Mouse (Mus musculus) spleen, adult 2 months (tissue): ENCODE measurements at regions not wholly inside any gene's neighbourhood (a gene's known extent, or its start where the extent isn't known, plus 50 kb on each side); places are given as distances from the start of the nearest gene placed in this dataset.

Experiments
- DNase-seq, 2 experiments: peaks; one replicate each; pipeline versions ENCODE4 v3.0.0 to v3.0.0-alpha.2; 2012 to 2021; ENCODE audit warnings: low spot score in 2 of 2, low read depth in 1 of 2
- H3K27ac ChIP-seq: fragments of 200-500 bp; 2 replicates; pipeline ENCODE4 v1.5.1; 2012; ENCODE audit warnings: low read length, inconsistent platforms; ENCODE audit not compliant: insufficient read depth
- H3K27me3 ChIP-seq: fragments of 200-500 bp; 2 replicates; pipeline ENCODE4 v1.6.1; 2012; ENCODE audit warnings: mild to moderate bottlenecking, moderate library complexity, low read length, inconsistent platforms; ENCODE audit not compliant: control insufficient read depth, insufficient read depth
- H3K36me3 ChIP-seq: fragments of 200-500 bp; 2 replicates; pipeline ENCODE4 v1.6.1; 2012; ENCODE audit warnings: mild to moderate bottlenecking, low read length, inconsistent platforms; ENCODE audit not compliant: control insufficient read depth, insufficient read depth
- H3K4me1 ChIP-seq: fragments of 200-500 bp; 2 replicates; pipeline ENCODE4 v1.6.1; 2011; ENCODE audit warnings: inconsistent platforms; ENCODE audit not compliant: control insufficient read depth, insufficient read depth, insufficient read length
- H3K4me3 ChIP-seq: fragments of 200-500 bp; 2 replicates; pipeline ENCODE4 v1.5.1; 2011; ENCODE audit warnings: mild to moderate bottlenecking, inconsistent platforms; ENCODE audit not compliant: insufficient read depth, insufficient read length; ENCODE audit errors: extremely low read depth
- CTCF ChIP-seq: fragments of 200-500 bp; IDR thresholded peaks from 2 replicates; pipeline ENCODE4 v1.5.1; 2011; ENCODE audit warnings: mild to moderate bottlenecking, inconsistent platforms; ENCODE audit not compliant: insufficient read depth, insufficient read length, insufficient replicate concordance; ENCODE audit errors: extremely low read depth
- POLR2A ChIP-seq: fragments of 200-500 bp; IDR thresholded peaks from 2 replicates; pipeline ENCODE4 v1.6.1; 2011; ENCODE audit warnings: low read depth, low read length, inconsistent platforms
- WGBS: fragments of 180-500 bp; shearing (Covaris S2); methylation state at CpG from one replicate; pipeline ENCODE4 v1.1.7; 2018; 5-methylcytosine and 5-hydroxymethylcytosine counted together

DNA sequence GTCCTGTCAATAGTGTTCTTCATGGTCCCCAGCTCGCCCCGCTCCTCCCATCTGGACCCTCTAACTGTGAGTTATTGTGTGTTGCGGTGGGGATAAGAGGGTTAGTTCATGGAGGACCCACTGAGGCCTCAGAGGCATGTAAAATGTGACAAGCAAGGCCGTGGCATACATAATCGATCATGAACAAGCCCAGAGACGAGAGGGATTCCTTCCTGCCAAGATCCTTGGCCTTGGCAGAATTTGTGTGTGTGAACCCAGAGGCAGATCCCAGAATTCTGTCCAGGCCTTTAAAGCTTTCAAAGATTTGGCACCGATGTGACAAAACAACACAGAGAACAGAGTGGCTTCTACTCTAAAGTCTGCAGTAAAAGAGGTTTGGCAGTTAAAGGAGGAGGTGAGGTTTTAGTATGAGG is 146.4 kb upstream of the Spdye4c start:
- H3K4me1 ChIP-seq: no peaks in the 10 kb centered on the region
- no peaks in the 10 kb centered on the region for H3K27me3 ChIP-seq
- H3K27ac ChIP-seq: no peak overlapping the region
- H3K36me3 ChIP-seq: no peaks in the 10 kb centered on the region
- no peak for TF ChIP-seq CTCF
- no peak for TF ChIP-seq POLR2A
- 89% methylated on average over 7 of the region's 7 CpGs for whole genome bisulfite sequencing
- DNase-seq: no peak
- no peak overlapping the region for H3K4me3 ChIP-seq

DNA sequence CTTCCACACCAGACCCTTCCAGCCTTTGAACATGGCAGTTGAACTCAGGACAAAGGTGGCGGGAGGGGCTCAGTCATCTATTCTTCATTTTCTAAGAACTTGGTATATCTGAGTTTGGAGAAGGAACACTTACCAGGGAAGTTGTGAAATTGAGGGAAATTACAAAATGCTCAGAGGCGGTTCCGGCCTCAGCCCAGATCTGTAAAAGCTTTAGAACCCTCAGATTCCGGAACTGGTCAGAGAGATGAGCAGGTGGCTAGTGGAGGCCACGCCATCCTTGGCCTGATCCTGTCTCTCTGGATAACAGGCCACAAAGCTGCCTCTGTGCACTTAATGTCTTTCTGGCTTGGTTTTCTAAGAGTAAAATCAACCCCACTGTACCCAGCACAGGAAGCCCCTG is 145.6 kb upstream of the Spdye4c start:
- no peak for DNase-seq
- 87% methylated on average over 5 of the region's 5 CpGs for WGBS

DNA sequence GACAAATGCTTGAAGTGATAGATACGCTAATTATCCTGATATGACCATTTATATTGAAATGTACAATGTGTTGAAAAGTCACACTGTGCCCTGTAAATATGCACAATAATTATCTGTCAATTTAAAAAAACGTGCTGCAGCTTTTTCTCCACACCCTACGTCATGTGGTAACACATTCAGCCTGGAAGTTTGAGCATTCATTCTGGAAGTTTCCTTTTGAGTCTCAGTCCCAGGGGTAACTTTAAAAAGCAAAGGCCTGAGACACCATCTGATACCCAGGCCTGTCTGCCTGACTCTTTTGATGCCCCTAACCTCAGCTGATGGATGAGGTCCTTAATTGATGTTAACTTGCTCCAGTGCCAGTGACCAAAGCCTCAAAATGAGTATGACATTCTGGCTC is 141.7 kb upstream of the Spdye4c start:
- H3K27ac ChIP-seq: no peak overlapping the region
- H3K27me3 ChIP-seq: no peaks in the 10 kb centered on the region
- 85% methylated on average over 3 of the region's 3 CpGs for WGBS
- TF ChIP-seq CTCF: no peak
- no peak for TF ChIP-seq POLR2A
- DNase-seq: no peak
- no peak overlapping the region for H3K4me3 ChIP-seq
- no peaks in the 10 kb centered on the region; the same call in 1 of the 2 replicates for H3K4me1 ChIP-seq
- no peaks in the 10 kb centered on the region for H3K36me3 ChIP-seq

More for the DNA sequence above, 145.6 kb upstream of the Spdye4c start:
- Histone ChIP-seq H3K27me3 (no peaks in the 10 kb centered on the region), H3K36me3 (no peaks in the 10 kb centered on the region), H3K4me3 (no peak overlapping the region), H3K4me1 (no peaks in the 10 kb centered on the region), H3K27ac (no peak overlapping the region)
- TF ChIP-seq CTCF (no peak), POLR2A (no peak)

DNA sequence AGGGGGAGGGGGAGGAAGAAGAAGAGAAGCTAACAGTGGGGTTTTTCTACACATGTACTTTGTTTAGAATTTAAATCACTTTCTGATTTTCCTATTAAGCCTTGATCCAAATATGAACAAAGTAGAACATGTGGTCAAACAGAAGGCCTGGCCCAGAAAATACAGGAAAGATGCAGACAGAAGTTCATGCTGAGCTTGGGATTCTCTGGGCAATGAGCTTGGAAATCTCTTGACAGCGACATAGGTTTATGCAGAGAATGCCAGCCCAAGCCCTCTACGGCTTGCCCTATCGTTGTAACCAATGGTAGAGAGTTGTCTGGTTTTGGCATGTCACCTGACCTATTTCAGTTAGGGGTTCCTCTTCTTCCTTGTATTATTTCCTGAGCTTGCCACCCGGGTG is 141.0 kb upstream of the Spdye4c start:
- TF ChIP-seq CTCF: no peak
- TF ChIP-seq POLR2A: no peak
- Histone ChIP-seq H3K4me3 (no peak overlapping the region), H3K36me3 (no peaks in the 10 kb centered on the region), H3K27ac (no peak overlapping the region), H3K27me3 (no peaks in the 10 kb centered on the region), H3K4me1 (no peaks in the 10 kb centered on the region; the same call in 1 of the 2 replicates)
- no peak for DNase-seq
- 50% methylated on average over 4 of the region's 4 CpGs for WGBS

DNA sequence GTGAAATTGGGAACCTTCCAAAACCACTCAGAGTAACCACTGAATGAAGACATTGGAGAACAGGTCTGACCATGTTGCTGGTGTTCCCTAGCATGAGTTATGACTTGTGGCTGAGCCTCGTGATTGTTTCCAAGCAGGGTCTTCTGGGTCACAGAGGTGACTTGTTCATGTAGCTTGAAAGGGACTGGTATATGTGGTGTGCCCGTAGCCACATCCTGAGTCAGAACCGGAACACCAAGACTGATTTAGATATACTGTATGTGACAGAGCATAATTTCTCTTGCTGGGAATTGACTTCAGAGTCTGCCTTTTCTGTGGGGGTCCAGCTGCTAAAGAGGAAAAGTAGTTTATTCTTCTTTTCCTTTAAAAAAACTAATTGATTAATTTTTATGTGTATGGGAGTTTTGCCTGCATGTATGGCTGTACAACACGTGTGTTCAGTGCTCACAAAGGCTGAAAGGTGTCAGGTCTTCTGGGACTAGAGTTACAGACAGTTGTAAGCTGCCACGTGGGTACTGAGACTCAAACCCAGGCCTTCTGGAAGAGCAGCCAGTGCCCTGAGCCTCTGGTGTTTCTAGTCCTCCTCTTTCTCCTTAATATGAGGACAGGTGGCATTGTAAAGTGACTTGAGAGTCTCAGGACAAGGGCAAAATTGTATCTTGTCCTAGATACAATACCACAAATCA is 139.3 kb upstream of the Spdye4c start:
- Histone ChIP-seq H3K4me1 (no peaks in the 10 kb centered on the region; the same call in 1 of the 2 replicates), H3K27me3 (no peaks in the 10 kb centered on the region), H3K36me3 (no peaks in the 10 kb centered on the region), H3K4me3 (no peak overlapping the region), H3K27ac (no peak overlapping the region)
- DNase-seq: no peak
- 15% methylated on average over 5 of the region's 5 CpGs for WGBS
- TF ChIP-seq POLR2A (no peak), CTCF (no peak)

DNA sequence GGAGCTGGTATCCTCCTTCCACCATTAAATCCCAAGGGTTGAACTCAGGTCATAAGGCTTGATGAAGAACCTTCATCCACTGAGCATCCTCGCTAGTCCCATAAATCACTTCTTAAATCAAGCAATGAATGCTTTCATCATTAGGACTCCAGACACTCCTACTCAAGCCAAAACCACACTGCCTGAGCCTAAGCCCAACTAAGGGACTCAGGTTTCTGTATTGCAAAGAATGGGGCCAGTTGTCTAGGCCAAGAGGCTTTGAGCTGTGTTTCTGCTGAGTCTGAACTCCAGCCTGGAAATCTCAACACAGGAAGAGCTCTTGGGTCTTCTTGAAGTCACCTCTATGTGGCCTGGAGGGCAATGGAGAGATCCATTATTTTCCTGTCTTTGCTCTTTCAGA is 138.4 kb upstream of the Spdye4c start:
- H3K36me3 ChIP-seq: no peaks in the 10 kb centered on the region
- H3K27me3 ChIP-seq: no peaks in the 10 kb centered on the region
- no peaks in the 10 kb centered on the region; the same call in 1 of the 2 replicates for H3K4me1 ChIP-seq
- H3K27ac ChIP-seq: no peak overlapping the region
- 96% methylated on average over 1 of the region's 1 CpGs for WGBS
- no peak for DNase-seq
- TF ChIP-seq POLR2A (no peak), CTCF (no peak)
- no peak overlapping the region for H3K4me3 ChIP-seq

DNA sequence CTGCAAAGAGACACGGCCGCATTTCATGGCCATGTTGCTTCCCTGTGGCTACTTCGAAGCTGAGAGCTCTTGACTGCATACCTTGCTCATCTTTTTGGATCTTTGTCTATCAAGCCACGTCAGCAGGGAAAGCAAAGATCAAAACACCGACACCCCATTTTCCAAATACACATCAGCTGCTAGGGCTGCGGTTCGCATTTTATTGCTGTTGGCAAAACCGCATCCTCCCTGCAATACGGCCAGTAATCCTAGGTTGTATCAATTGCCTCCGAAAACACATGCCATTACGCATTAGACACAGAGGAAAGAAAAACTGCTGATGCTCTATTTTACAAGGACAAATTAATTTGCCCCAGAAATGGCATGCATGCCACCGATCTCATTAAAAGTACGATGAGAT is 136.5 kb upstream of the Spdye4c start:
- TF ChIP-seq CTCF: no peak
- no peak for TF ChIP-seq POLR2A
- WGBS: 90% methylated on average over 13 of the region's 13 CpGs
- H3K4me3 ChIP-seq: no peak overlapping the region

More for the DNA sequence above, 136.5 kb upstream of the Spdye4c start:
- no peaks in the 10 kb centered on the region for H3K36me3 ChIP-seq
- H3K27ac ChIP-seq: no peak overlapping the region
- no peaks in the 10 kb centered on the region; the same call in 1 of the 2 replicates for H3K4me1 ChIP-seq
- DNase-seq: no peak
- H3K27me3 ChIP-seq: no peaks in the 10 kb centered on the region
